Comparison of ENCODE assay signal across 15 mouse cellular contexts in genomic region chr6:99632121-99632980, GRCm38 (mm10). TPM values are rescaled to one million over a fixed set of nuclear protein-coding genes. Genes with fewer than 3 reads are reported as not detected.
DNase-seq lines count a peak whose midpoint lies in the region; ATAC-seq lines count a peak whose summit lies in the region.
"Had no signal": no experiment of that assay in that cellular context is flagged by ENCODE, and none has a peak within 500 bp of the region (broad histone marks: within the 10 kb centered on the region; RNA-seq: fewer than 3 reads in every experiment).

No protein-coding gene starts in this region.

- no peaks in the 10 kb centered on the region for H3K9me3 ChIP-seq in midbrain, embryonic 10.5 days (replicated peaks)
- no peaks in the 10 kb centered on the region for H3K9me3 ChIP-seq in midbrain, embryonic 13.5 days
- H3K9me3 ChIP-seq in heart, embryonic 13.5 days = no peaks in the 10 kb centered on the region
- H3K9me3 ChIP-seq: embryonic facial prominence, embryonic 13.5 days; forebrain, embryonic 12.5 days; intestine, embryonic 15.5 days; limb, embryonic 10.5 days; liver, embryonic 15.5 days had no signal

- WGBS in midbrain, embryonic 10.5 days = 92% methylated on average over 32 of the region's 32 CpGs
- 89% methylated on average over 32 of the region's 32 CpGs for WGBS in midbrain, embryonic 13.5 days
- WGBS in heart, embryonic 13.5 days = 70% methylated on average over 32 of the region's 32 CpGs

- 0 out of 2 replicates have a peak, but pooled peaks cover 2% of the 10 kb centered on the region for H3K36me3 ChIP-seq in midbrain, embryonic 10.5 days
- H3K36me3 ChIP-seq in midbrain, embryonic 13.5 days = peaks cover 17% of the 10 kb centered on the region
- H3K36me3 ChIP-seq in heart, embryonic 13.5 days = no peaks in the 10 kb centered on the region
- H3K36me3 ChIP-seq: intestine, embryonic 15.5 days; liver, embryonic 15.5 days had no signal

- H3K4me3 ChIP-seq in midbrain, embryonic 10.5 days = no peak overlapping the region
- H3K4me3 ChIP-seq in midbrain, embryonic 13.5 days (replicated peaks) = no peak overlapping the region
- H3K4me3 ChIP-seq in heart, embryonic 13.5 days = no peak overlapping the region
- H3K4me3 ChIP-seq: embryonic facial prominence, embryonic 13.5 days; forebrain, embryonic 12.5 days; intestine, embryonic 15.5 days; limb, embryonic 10.5 days; liver, embryonic 15.5 days had no signal

- H3K27me3 ChIP-seq in midbrain, embryonic 10.5 days (ENCODE audit: low read depth, poor library complexity, severe bottlenecking) = no peaks in the 10 kb centered on the region
- no peaks in the 10 kb centered on the region for H3K27me3 ChIP-seq in midbrain, embryonic 13.5 days
- no peaks in the 10 kb centered on the region for H3K27me3 ChIP-seq in heart, embryonic 13.5 days (replicated peaks)
- H3K27me3 ChIP-seq: embryonic facial prominence, embryonic 13.5 days; forebrain, embryonic 12.5 days; intestine, embryonic 15.5 days; liver, embryonic 15.5 days had no signal

- no peak overlapping the region for H3K9ac ChIP-seq in midbrain, embryonic 13.5 days (replicated peaks)
- H3K9ac ChIP-seq in heart, embryonic 13.5 days = no peak overlapping the region
- H3K9ac ChIP-seq: embryonic facial prominence, embryonic 13.5 days; forebrain, embryonic 12.5 days; intestine, embryonic 15.5 days; liver, embryonic 15.5 days had no signal

- H3K4me1 ChIP-seq in midbrain, embryonic 10.5 days = peaks cover 37% of the 10 kb centered on the region
- peaks cover 17% of the 10 kb centered on the region for H3K4me1 ChIP-seq in midbrain, embryonic 13.5 days (replicated peaks)
- H3K4me1 ChIP-seq in heart, embryonic 13.5 days = no peaks in the 10 kb centered on the region
- H3K4me1 ChIP-seq: intestine, embryonic 15.5 days had no signal

- ATAC-seq in midbrain, embryonic 13.5 days = no peak
- no peak for ATAC-seq in heart, embryonic 13.5 days (ENCODE audit: extremely low read depth, insufficient number of reproducible peaks, low FRiP score, low TSS enrichment)
- ATAC-seq: intestine, embryonic 15.5 days had no signal

- DNase-seq in gastrocnemius, adult 18-20 months (ENCODE audit: low spot score) = peak; percentile 49
- no peak for DNase-seq in gastrocnemius, postnatal 4 days (ENCODE audit: low spot score in 2 of 2)
- no peak for DNase-seq in midbrain, embryonic 10.5 days (ENCODE audit: low spot score)
- DNase-seq in lung, postnatal 36 days = peak; percentile 65
- no peak for DNase-seq in kidney, postnatal 10 days
- DNase-seq: B cell, adult 2 months; right cerebral cortex, postnatal 14 days; thymus, adult 2 months had no signal

- 0 out of 2 replicates have a peak overlapping the region, but pooled peaks have one; percentile 6 for H3K27ac ChIP-seq in midbrain, embryonic 10.5 days (replicated peaks)
- no peak overlapping the region for H3K27ac ChIP-seq in midbrain, embryonic 13.5 days
- H3K27ac ChIP-seq in heart, embryonic 13.5 days (replicated peaks) = no peak overlapping the region
- H3K27ac ChIP-seq: embryonic facial prominence, embryonic 13.5 days; forebrain, embryonic 12.5 days; intestine, embryonic 15.5 days; limb, embryonic 10.5 days; liver, embryonic 15.5 days had no signal

- no peak overlapping the region for H3K4me2 ChIP-seq in midbrain, embryonic 13.5 days (replicated peaks)
- peak overlapping the region; percentile 12; the same call in 1 of the 2 replicates for H3K4me2 ChIP-seq in heart, embryonic 13.5 days
- H3K4me2 ChIP-seq: embryonic facial prominence, embryonic 13.5 days; forebrain, embryonic 12.5 days; intestine, embryonic 15.5 days; liver, embryonic 15.5 days had no signal

RNA-seq across cellular contexts. Expression of gene Eif4e3, which starts 34.2 kb away (rescaled TPM):
- 10 to 100 TPM; 27.4 to 28.5 TPM for total RNA-seq in gastrocnemius, adult 18-20 months (2021)
- 10 to 100 TPM; 11.3 to 12.1 TPM for total RNA-seq in gastrocnemius, postnatal 4 days (2021)
- 10.8 and 13.1 TPM in 2 replicates for polyA plus RNA-seq in midbrain, embryonic 10.5 days (2016; fragmentation: Nextera tagmentation; extraction: Ambion mirVana)
- polyA plus RNA-seq in midbrain, embryonic 13.5 days (2015; fragmentation: Nextera tagmentation; extraction: Ambion mirVana) = 8.8 and 9.8 TPM in 2 replicates
- 6.9 and 7.8 TPM in 2 replicates for polyA plus RNA-seq in heart, embryonic 13.5 days (2015; fragmentation: Nextera tagmentation; extraction: Ambion mirVana)

RNA-seq across cellular contexts. Expression of gene Gm20696, which starts 34.2 kb away (rescaled TPM):
- 1 to 10 TPM; 1.0 to 1.4 TPM for total RNA-seq in gastrocnemius, adult 18-20 months (2021)
- 1 to 10 TPM; 4.1 to 5.4 TPM for total RNA-seq in gastrocnemius, postnatal 4 days (2021)
- polyA plus RNA-seq in midbrain, embryonic 10.5 days (2016; fragmentation: Nextera tagmentation; extraction: Ambion mirVana) = 3.2 and 3.4 TPM in 2 replicates
- polyA plus RNA-seq in midbrain, embryonic 13.5 days (2015; fragmentation: Nextera tagmentation; extraction: Ambion mirVana) = 3.2 and 3.6 TPM in 2 replicates
- 1.7 and 2.1 TPM in 2 replicates for polyA plus RNA-seq in heart, embryonic 13.5 days (2015; fragmentation: Nextera tagmentation; extraction: Ambion mirVana)

Comparison
In these comparisons a context has a peak if more than half of its experiments do, and no peak if none do; other contexts are left out.
1. DNase-seq: peak in gastrocnemius, adult 18-20 months (single experiment) and lung, postnatal 36 days (single experiment); none in gastrocnemius, postnatal 4 days (0 of 2), midbrain, embryonic 10.5 days (single experiment) and kidney, postnatal 10 days (single experiment).